Mouse (Mus musculus) ES-Bruce4 (cell line): ENCODE results near the gene Col26a1. TPM values are rescaled to one million over a fixed set of nuclear protein-coding genes. Genes with fewer than 3 reads are reported as not detected.

Experiments
- H3K27ac ChIP-seq: 2 replicates; pipeline ENCODE4 v1.5.1; 2012; ENCODE audit warnings: low read length, inconsistent platforms; ENCODE audit not compliant: insufficient read depth
- H3K27me3 ChIP-seq: 2 replicates; pipeline ENCODE4 v1.6.1; 2012; ENCODE audit warnings: mild to moderate bottlenecking, low read length, inconsistent platforms; ENCODE audit not compliant: control insufficient read depth, poor library complexity, insufficient read depth, severe bottlenecking
- H3K36me3 ChIP-seq: 2 replicates; pipeline ENCODE4 v1.6.1; 2012; ENCODE audit warnings: inconsistent platforms, mild to moderate bottlenecking, low read length, moderate library complexity; ENCODE audit not compliant: control insufficient read depth, poor library complexity, insufficient read depth, severe bottlenecking
- H3K4me1 ChIP-seq: one replicate; pipeline ENCODE4 v1.8.1; 2011; ENCODE audit warnings: low read length; ENCODE audit not compliant: control insufficient read depth, insufficient read depth
- H3K4me3 ChIP-seq: 2 replicates; pipeline ENCODE4 v1.5.1; 2011; ENCODE audit warnings: low read depth, mild to moderate bottlenecking, low read length
- H3K9ac ChIP-seq: 2 replicates; pipeline ENCODE4 v1.6.1; 2012; ENCODE audit warnings: low read depth, mild to moderate bottlenecking, inconsistent platforms; ENCODE audit not compliant: poor library complexity, severe bottlenecking
- H3K9me3 ChIP-seq: replicated peaks from 2 replicates; pipeline ENCODE4 v1.6.1; 2012; ENCODE audit warnings: mild to moderate bottlenecking, low read length, inconsistent platforms; ENCODE audit not compliant: control insufficient read depth, poor library complexity, insufficient read depth, severe bottlenecking
- CTCF ChIP-seq: IDR thresholded peaks from one replicate; pipeline ENCODE4 v1.8.1; 2011; ENCODE audit warnings: low read depth, low read length
- EP300 ChIP-seq: IDR thresholded peaks from 2 replicates; pipeline ENCODE4 v1.6.1; 2011; ENCODE audit warnings: low read depth, low read length; ENCODE audit not compliant: insufficient read depth
- POLR2A ChIP-seq: IDR thresholded peaks from one replicate; pipeline ENCODE4 v1.8.1; 2011; ENCODE audit warnings: low read length; ENCODE audit not compliant: insufficient read depth
- polyA plus RNA-seq: library from polyadenylated mRNA; stranded (reverse); fragments of >200 nt; gene quantifications from 2 replicates; pipeline ENCODE4 v1.2.4, GENCODE M21; 2011; ENCODE audit warnings: low read depth; ENCODE audit not compliant: missing spikeins, insufficient read depth, insufficient read length

The Col26a1 gene
- polyA plus RNA-seq, 1 experiment = 2.2 TPM

- no peak overlapping the region for H3K4me3 ChIP-seq
These were observed 18.9 kb downstream of the Col26a1 start for GRCm38 (mm10) chr5:136863961-136864674.

GRCm38 (mm10) chr5:136863276-136863675, 19.7 kb downstream of the Col26a1 start:
- H3K27ac ChIP-seq = 0 out of 2 replicates have a peak overlapping the region, but pooled peaks have one; percentile 3
- no peaks in the 10 kb centered on the region for H3K27me3 ChIP-seq
- no peaks in the 10 kb centered on the region for H3K36me3 ChIP-seq
- H3K9me3 ChIP-seq = no peaks in the 10 kb centered on the region; the same call in 1 of the 2 replicates
- TF ChIP-seq EP300 (no peak), CTCF (no peak), POLR2A (no peak)
- H3K4me3 ChIP-seq = no peak overlapping the region
- H3K9ac ChIP-seq = no peak overlapping the region
- peaks cover 8% of the 10 kb centered on the region for H3K4me1 ChIP-seq

More at GRCm38 (mm10) chr5:136863961-136864674, 18.9 kb downstream of the Col26a1 start:
- 0 out of 2 replicates have a peak overlapping the region, but pooled peaks have one; percentile 3 for H3K27ac ChIP-seq
- no peak overlapping the region for H3K9ac ChIP-seq
- peak; percentile 83 for TF ChIP-seq EP300
- TF ChIP-seq CTCF = no peak
- no peaks in the 10 kb centered on the region for H3K36me3 ChIP-seq
- no peaks in the 10 kb centered on the region for H3K27me3 ChIP-seq
- peaks cover 8% of the 10 kb centered on the region for H3K4me1 ChIP-seq
- H3K9me3 ChIP-seq = no peaks in the 10 kb centered on the region

GRCm38 (mm10) chr5:136862806-136863205, 20.2 kb downstream of the Col26a1 start:
- Histone ChIP-seq H3K27me3 (no peaks in the 10 kb centered on the region), H3K4me3 (no peak overlapping the region), H3K36me3 (no peaks in the 10 kb centered on the region), H3K9ac (no peak overlapping the region), H3K4me1 (peaks cover 8% of the 10 kb centered on the region), H3K9me3 (no peaks in the 10 kb centered on the region; the same call in 1 of the 2 replicates), H3K27ac (no peak overlapping the region)
- TF ChIP-seq EP300 (no peak), POLR2A (no peak), CTCF (no peak)

- Histone ChIP-seq H3K9me3 (no peaks in the 10 kb centered on the region; the same call in 1 of the 2 replicates), H3K9ac (no peak overlapping the region), H3K27me3 (no peaks in the 10 kb centered on the region), H3K27ac (no peak overlapping the region), H3K36me3 (no peaks in the 10 kb centered on the region), H3K4me1 (peaks cover 8% of the 10 kb centered on the region), H3K4me3 (no peak overlapping the region)
- TF ChIP-seq CTCF (no peak), POLR2A (no peak), EP300 (no peak)
These were observed 21.6 kb downstream of the Col26a1 start for GRCm38 (mm10) chr5:136861191-136861940.

GRCm38 (mm10) chr5:136850716-136851115, 32.3 kb downstream of the Col26a1 start:
- no peaks in the 10 kb centered on the region for H3K36me3 ChIP-seq
- no peak overlapping the region for H3K4me3 ChIP-seq
- H3K4me1 ChIP-seq = no peaks in the 10 kb centered on the region
- H3K9ac ChIP-seq = no peak overlapping the region
- TF ChIP-seq POLR2A (no peak), CTCF (no peak), EP300 (no peak)
- H3K9me3 ChIP-seq = no peaks in the 10 kb centered on the region
- no peak overlapping the region for H3K27ac ChIP-seq
- H3K27me3 ChIP-seq = no peaks in the 10 kb centered on the region
